Mouse (Mus musculus) liver, embryonic 14.5 days (tissue): ENCODE measurements at regions not wholly inside any gene's neighbourhood (a gene's known extent, or its start where the extent isn't known, plus 50 kb on each side); places are given as distances from the start of the nearest gene placed in this dataset.

Experiments used
- ATAC-seq: fragments of 200-750 bp; cut with Nextera tagmentation; 2 replicates; pipeline ENCODE4 v1.8.0; 2017; ENCODE audit warnings: moderate number of reproducible peaks, mild to moderate bottlenecking, moderate library complexity; ENCODE audit not compliant: insufficient read depth
- DNase-seq, 3 experiments: peaks; one replicate each; pipeline ENCODE4 v3.0.0-alpha.2; 2012 to 2013; ENCODE audit warnings: low read depth in 3 of 3, low spot score in 3 of 3
- H3K27ac ChIP-seq: fragments of 300-500 bp; sonication (generic); 2 replicates; pipeline ENCODE4 v1.5.1; 2014; ENCODE audit warnings: moderate library complexity, mild to moderate bottlenecking, control low read depth, inconsistent platforms
- H3K27me3 ChIP-seq: fragments of 300-500 bp; sonication (generic); 2 replicates; pipeline ENCODE4 v1.6.1; 2014; ENCODE audit warnings: mild to moderate bottlenecking, low read length, moderate library complexity; ENCODE audit not compliant: control insufficient read depth, insufficient read depth
- H3K36me3 ChIP-seq: fragments of 300-500 bp; sonication (generic); replicated peaks from 2 replicates; pipeline ENCODE4 v1.6.1; 2014; ENCODE audit warnings: low read depth; ENCODE audit not compliant: control insufficient read depth, insufficient read depth
- H3K4me1 ChIP-seq, 2 experiments: fragments of 200-500 bp in 1 of 2; fragments of 300-500 bp in 1 of 2; sonication (generic) in 1 of 2; replicated peaks; 2 replicates each; pipeline ENCODE4 v1.6.1; 2012 to 2014; ENCODE audit warnings: antibody characterized with exemption in 1 of 2, inconsistent platforms in 1 of 2, low read length in 1 of 2; ENCODE audit not compliant: control insufficient read depth in 2 of 2, insufficient read depth in 2 of 2
- H3K4me2 ChIP-seq: fragments of 300-500 bp; sonication (generic); 2 replicates; pipeline ENCODE4 v1.6.1; 2014; ENCODE audit warnings: low read depth, mild to moderate bottlenecking, control low read depth, moderate library complexity
- H3K4me3 ChIP-seq, 2 experiments: fragments of 200-500 bp in 1 of 2; fragments of 300-500 bp in 1 of 2; sonication (generic) in 1 of 2; 2 replicates each; pipeline ENCODE4 v1.5.1; 2012 to 2014; ENCODE audit warnings: low read depth in 2 of 2, low read length in 2 of 2, mild to moderate bottlenecking in 2 of 2, control low read depth in 1 of 2, inconsistent platforms in 1 of 2, moderate library complexity in 1 of 2; ENCODE audit not compliant: insufficient read depth in 1 of 2
- H3K9ac ChIP-seq: fragments of 300-500 bp; sonication (generic); replicated peaks from 2 replicates; pipeline ENCODE4 v1.6.1; 2014; ENCODE audit warnings: mild to moderate bottlenecking, control low read depth, moderate library complexity
- H3K9me3 ChIP-seq: fragments of 300-500 bp; sonication (generic); 2 replicates; pipeline ENCODE4 v1.6.1; 2016; ENCODE audit warnings: low read length, mixed read lengths; ENCODE audit not compliant: control insufficient read depth
- CTCF ChIP-seq: IDR thresholded peaks from 2 replicates; pipeline ENCODE4 v1.5.1; 2016; ENCODE audit warnings: antibody characterized with exemption, low read depth, control low read depth
- EP300 ChIP-seq: IDR thresholded peaks from 2 replicates; pipeline ENCODE4 v1.6.1; 2016; ENCODE audit warnings: antibody characterized with exemption, low read depth
- WGBS: fragments of 180-500 bp; shearing (Covaris S2); extraction: QIAGEN DNeasy Blood & Tissue Kit; methylation state at CpG from one replicate; pipeline ENCODE4 v1.1.7; 2014; ENCODE audit not compliant: insufficient replicate concordance; 5-methylcytosine and 5-hydroxymethylcytosine counted together

- Histone ChIP-seq H3K36me3 (no peaks in the 10 kb centered on the region), H3K27ac (no peak overlapping the region), H3K27me3 (no peaks in the 10 kb centered on the region), H3K4me2 (no peak overlapping the region), H3K4me1 (no peaks in the 10 kb centered on the region), H3K4me3 (no peak overlapping the region), H3K9me3 (no peaks in the 10 kb centered on the region), H3K9ac (no peak overlapping the region)
- 63% methylated on average over 6 of the region's 6 CpGs for WGBS
- DNase-seq (no peak), ATAC-seq (no peak)
- TF ChIP-seq CTCF = no peak
- no peak for TF ChIP-seq EP300
Observed at GRCm38 (mm10) chr5:46201639-46202456, 344.4 kb upstream of the Lcorl start.

GRCm38 (mm10) chr5:46186908-46187307, 329.5 kb upstream of the Lcorl start:
- no peaks in the 10 kb centered on the region for H3K9me3 ChIP-seq
- H3K9ac ChIP-seq = no peak overlapping the region
- WGBS = 68% methylated on average over 2 of the region's 2 CpGs
- no peak overlapping the region for H3K4me2 ChIP-seq
- no peak for ATAC-seq
- H3K4me3 ChIP-seq = no peak overlapping the region
- TF ChIP-seq CTCF (no peak), EP300 (no peak)
- H3K36me3 ChIP-seq = no peaks in the 10 kb centered on the region
- H3K4me1 ChIP-seq = no peaks in the 10 kb centered on the region
- no peaks in the 10 kb centered on the region for H3K27me3 ChIP-seq
- DNase-seq = no peak
- no peak overlapping the region for H3K27ac ChIP-seq

GRCm38 (mm10) chr5:46182157-46182556, 324.7 kb upstream of the Lcorl start:
- ATAC-seq = no peak

GRCm38 (mm10) chr5:46172315-46172714, 314.9 kb upstream of the Lcorl start:
- WGBS = 32% methylated on average over 3 of the region's 3 CpGs
- Histone ChIP-seq H3K9ac (no peak overlapping the region), H3K4me2 (no peak overlapping the region), H3K27me3 (no peaks in the 10 kb centered on the region), H3K36me3 (no peaks in the 10 kb centered on the region), H3K27ac (no peak overlapping the region), H3K9me3 (no peaks in the 10 kb centered on the region), H3K4me3 (no peak overlapping the region), H3K4me1 (no peaks in the 10 kb centered on the region)
- TF ChIP-seq CTCF (no peak), EP300 (no peak)
- no peak for DNase-seq
- no peak for ATAC-seq

More at GRCm38 (mm10) chr5:46182157-46182556, 324.7 kb upstream of the Lcorl start:
- WGBS = 70% methylated on average over 2 of the region's 2 CpGs
- Histone ChIP-seq H3K27ac (no peak overlapping the region), H3K27me3 (no peaks in the 10 kb centered on the region), H3K4me2 (no peak overlapping the region), H3K36me3 (no peaks in the 10 kb centered on the region), H3K9me3 (no peaks in the 10 kb centered on the region), H3K9ac (no peak overlapping the region), H3K4me1 (no peaks in the 10 kb centered on the region), H3K4me3 (no peak overlapping the region)
- no peak for DNase-seq
- TF ChIP-seq EP300 (no peak), CTCF (no peak)

GRCm38 (mm10) chr5:46160774-46161173, 303.4 kb upstream of the Lcorl start:
- Histone ChIP-seq H3K4me1 (no peaks in the 10 kb centered on the region), H3K27ac (no peak overlapping the region), H3K36me3 (no peaks in the 10 kb centered on the region), H3K4me3 (no peak overlapping the region), H3K9ac (no peak overlapping the region), H3K9me3 (no peaks in the 10 kb centered on the region), H3K4me2 (no peak overlapping the region), H3K27me3 (no peaks in the 10 kb centered on the region)
- WGBS = 62% methylated on average over 4 of the region's 4 CpGs
- DNase-seq (no peak), ATAC-seq (no peak)
- no peak for TF ChIP-seq EP300
